Mouse (Mus musculus) layer of hippocampus, adult 8-10 months (tissue): ENCODE data around the gene Taf12. TPM values are rescaled to one million over a fixed set of nuclear protein-coding genes. Genes with fewer than 3 reads are reported as not detected.

Experiments used
- DNase-seq, 2 experiments: peaks; one replicate each; pipeline ENCODE4 v3.0.0; 2022; ENCODE audit warnings: low spot score in 2 of 2
- total RNA-seq, 4 experiments: library from RNA; stranded (reverse); gene quantifications; 2 replicates each; pipeline ENCODE4 v1.2.4; 2022

Gene Taf12
- total RNA-seq, 4 experiments from 2014 or later: 20.6 to 27.9 (median 24.9) TPM

- no peak for DNase-seq
Observed at GRCm38 (mm10) chr4:132311209-132311608, 37.0 kb downstream of the Taf12 start.

GRCm38 (mm10) chr4:132311801-132312200 lies 37.6 kb downstream of the Taf12 start:
- no peak for DNase-seq

GRCm38 (mm10) chr4:132312627-132313026 lies 38.5 kb downstream of the Taf12 start:
- no peak for DNase-seq

- DNase-seq: no peak
Observed at GRCm38 (mm10) chr4:132315711-132316110, 41.5 kb downstream of the Taf12 start.

- no peak for DNase-seq
Observed at GRCm38 (mm10) chr4:132326481-132326880, 52.3 kb downstream of the Taf12 start.

GRCm38 (mm10) chr4:132328391-132328982 lies 54.3 kb downstream of the Taf12 start:
- no peak for DNase-seq

- peak; percentile 62 to 73 for DNase-seq
Observed at GRCm38 (mm10) chr4:132329115-132329834, 55.1 kb downstream of the Taf12 start, which contains the start of gene Trnau1ap. Gene Trnau1ap, minus strand, starts transcription at chr4:132329538.

- DNase-seq: no peak
Observed at GRCm38 (mm10) chr4:132329835-132330354, 55.7 kb downstream of the Taf12 start.

- no peak for DNase-seq
Observed at GRCm38 (mm10) chr4:132331960-132332359, 57.8 kb downstream of the Taf12 start.

GRCm38 (mm10) chr4:132332880-132333279 lies 58.7 kb downstream of the Taf12 start:
- DNase-seq: no peak

GRCm38 (mm10) chr4:132338943-132339342 lies 64.8 kb downstream of the Taf12 start:
- DNase-seq: peak in 1 of 2 experiments; percentile 28

GRCm38 (mm10) chr4:132341451-132341850 lies 67.3 kb downstream of the Taf12 start:
- no peak for DNase-seq

GRCm38 (mm10) chr4:132344403-132345134 lies 70.4 kb downstream of the Taf12 start:
- DNase-seq: no peak

Other genes starting within 250 kb of the Taf12 start
- gene Gm10300, start 199.7 kb upstream of the Taf12 start, total RNA-seq: under 1 TPM in 2 of 4 experiments, not detected in 2; 0.20 to 0.23 TPM
- 10 to 100 TPM; 23.0 to 27.9 (median 25.7) TPM for gene Epb41, start 199.1 kb upstream of the Taf12 start, total RNA-seq
- gene Oprd1, start 129.9 kb upstream of the Taf12 start, total RNA-seq: 10 to 100 TPM in 3 of 4 experiments, 1 to 10 TPM in 1; 9.2 to 13.4 (median 11.9) TPM
- 10 to 100 TPM; 45.4 to 48.3 (median 46.8) TPM for gene Ythdf2, start 62.1 kb upstream of the Taf12 start, total RNA-seq
- 10 to 100 TPM; 23.9 to 25.1 (median 24.5) TPM for gene Gmeb1, start 12.8 kb upstream of the Taf12 start, total RNA-seq
- gene Rab42, start 29.0 kb downstream of the Taf12 start, total RNA-seq: 1 to 10 TPM; 1.4 to 2.8 (median 1.9) TPM
- gene Trnau1ap, start 55.2 kb downstream of the Taf12 start, total RNA-seq: 10 to 100 TPM; 21.9 to 27.1 (median 24.0) TPM
- gene Rcc1, start 79.2 kb downstream of the Taf12 start, total RNA-seq: 10 to 100 TPM; 10.0 to 12.4 (median 11.0) TPM
- 10 to 100 TPM in 3 of 4 experiments, 1 to 10 TPM in 1; 9.0 to 14.0 (median 12.6) TPM for gene Phactr4, start 148.1 kb downstream of the Taf12 start, total RNA-seq
- gene Med18, start 189.5 kb downstream of the Taf12 start, total RNA-seq: 10 to 100 TPM in 1 of 4 experiments, 1 to 10 TPM in 3; 8.3 to 10.3 (median 9.2) TPM
- 10 to 100 TPM; 13.1 to 14.5 (median 14.4) TPM for gene Sesn2, start 236.1 kb downstream of the Taf12 start, total RNA-seq